Mouse (Mus musculus) embryonic facial prominence, embryonic 15.5 days (tissue): ENCODE results near the gene Zmynd10. TPM values are rescaled to one million over a fixed set of nuclear protein-coding genes. Genes with fewer than 3 reads are reported as not detected.

ENCODE experiments used
- ATAC-seq: fragments of 200-750 bp; cut with Nextera tagmentation; 2 replicates; pipeline ENCODE4 v1.8.0; 2017; ENCODE audit warnings: low read depth, moderate TSS enrichment; ENCODE audit not compliant: insufficient number of reproducible peaks, low FRiP score, low TSS enrichment
- H3K27ac ChIP-seq: fragments of 300-500 bp; sonication (generic); replicated peaks from 2 replicates; pipeline ENCODE4 v1.5.1; 2015; ENCODE audit warnings: mild to moderate bottlenecking, inconsistent platforms
- H3K27me3 ChIP-seq: fragments of 300-500 bp; sonication (generic); 2 replicates; pipeline ENCODE4 v1.6.1; 2015; ENCODE audit warnings: inconsistent platforms
- H3K36me3 ChIP-seq: fragments of 300-500 bp; sonication (generic); 2 replicates; pipeline ENCODE4 v1.6.1; 2015; ENCODE audit warnings: mild to moderate bottlenecking, inconsistent platforms
- H3K4me1 ChIP-seq: fragments of 300-500 bp; sonication (generic); 2 replicates; pipeline ENCODE4 v1.6.1; 2015; ENCODE audit warnings: inconsistent platforms
- H3K4me2 ChIP-seq: fragments of 300-500 bp; sonication (generic); replicated peaks from 2 replicates; pipeline ENCODE4 v1.6.1; 2015; ENCODE audit warnings: mild to moderate bottlenecking, inconsistent platforms
- H3K4me3 ChIP-seq: fragments of 300-500 bp; sonication (generic); replicated peaks from 2 replicates; pipeline ENCODE4 v1.5.1; 2015; ENCODE audit warnings: mild to moderate bottlenecking, inconsistent platforms
- H3K9ac ChIP-seq: fragments of 300-500 bp; sonication (generic); 2 replicates; pipeline ENCODE4 v1.6.1; 2015; ENCODE audit warnings: inconsistent platforms
- H3K9me3 ChIP-seq: fragments of 300-500 bp; sonication (generic); replicated peaks from 2 replicates; pipeline ENCODE4 v1.6.1; 2016; ENCODE audit warnings: inconsistent platforms
- WGBS: fragments of 180-500 bp; shearing (Covaris S2); methylation state at CpG from one replicate; pipeline ENCODE4 v1.1.7; 2015; 5-methylcytosine and 5-hydroxymethylcytosine counted together
- polyA plus RNA-seq: library from polyadenylated mRNA; unstranded; fragments of >200 nt; fragmentation: Nextera tagmentation; extraction: Ambion mirVana; gene quantifications from 2 replicates; pipeline ENCODE4 v1.2.1, GENCODE M21; 2015

Gene Zmynd10
- polyA plus RNA-seq, 1 experiment from 2014 or later = 25.9 TPM

- Histone ChIP-seq H3K4me2 (no peak overlapping the region), H3K4me1 (peaks cover 19% of the 10 kb centered on the region), H3K36me3 (no peaks in the 10 kb centered on the region), H3K27me3 (peaks cover 14% of the 10 kb centered on the region), H3K27ac (no peak overlapping the region), H3K9me3 (no peaks in the 10 kb centered on the region), H3K9ac (no peak overlapping the region), H3K4me3 (no peak overlapping the region)
- WGBS = 30% methylated on average over 5 of the region's 5 CpGs
- no peak for ATAC-seq
These were observed 25.9 kb upstream of the Zmynd10 start for GRCm38 (mm10) chr9:107521190-107521589.

- Histone ChIP-seq H3K4me1 (peaks cover 26% of the 10 kb centered on the region), H3K9ac (no peak overlapping the region), H3K36me3 (no peaks in the 10 kb centered on the region), H3K9me3 (no peaks in the 10 kb centered on the region), H3K27me3 (peaks cover 21% of the 10 kb centered on the region), H3K27ac (peak overlapping the region; percentile 45; the same call in 1 of the 2 replicates), H3K4me2 (peak overlapping the region; percentile 35), H3K4me3 (peak overlapping the region; percentile 15; the same call in 1 of the 2 replicates)
- ATAC-seq = no peak
- WGBS = 20% methylated on average over 25 of the region's 25 CpGs
These were observed 25.2 kb upstream of the Zmynd10 start for GRCm38 (mm10) chr9:107521711-107522399.

GRCm38 (mm10) chr9:107522400-107522711 lies 24.7 kb upstream of the Zmynd10 start:
- peaks cover 31% of the 10 kb centered on the region for H3K4me1 ChIP-seq
- H3K36me3 ChIP-seq = no peaks in the 10 kb centered on the region
- no peak overlapping the region for H3K4me3 ChIP-seq
- H3K4me2 ChIP-seq = peak overlapping the region; percentile 35
- ATAC-seq = no peak
- no peak overlapping the region for H3K9ac ChIP-seq
- H3K27me3 ChIP-seq = peaks cover 25% of the 10 kb centered on the region
- peak overlapping the region; percentile 45; the same call in 1 of the 2 replicates for H3K27ac ChIP-seq
- 39% methylated on average over 2 of the region's 2 CpGs for WGBS
- H3K9me3 ChIP-seq = no peaks in the 10 kb centered on the region

- Histone ChIP-seq H3K27me3 (peaks cover 33% of the 10 kb centered on the region), H3K4me3 (peak overlapping the region; percentile 41), H3K4me1 (peaks cover 27% of the 10 kb centered on the region), H3K4me2 (peak overlapping the region; percentile 84), H3K27ac (no peak overlapping the region), H3K36me3 (no peaks in the 10 kb centered on the region), H3K9me3 (no peaks in the 10 kb centered on the region), H3K9ac (no peak overlapping the region)
- ATAC-seq = peak; percentile 46
- 5% methylated on average over 44 of the region's 44 CpGs for WGBS
These were observed 20.7 kb upstream of the Zmynd10 start for GRCm38 (mm10) chr9:107526198-107527026.

- Histone ChIP-seq H3K27ac (peak within 1 kb of the TSS; percentile 92), H3K36me3 (peaks cover 19% of the 10 kb centered on the region), H3K9me3 (no peaks in the 10 kb centered on the region), H3K4me2 (peak within 1 kb of the TSS; percentile 83), H3K4me3 (peak within 1 kb of the TSS; percentile 87), H3K27me3 (no peaks in the 10 kb centered on the region), H3K4me1 (peaks cover 30% of the 10 kb centered on the region), H3K9ac (peak within 1 kb of the TSS; percentile 93)
- ATAC-seq = peak; percentile 99
- WGBS = under 1% methylated on average over 48 of the region's 48 CpGs
These were observed 13.2 kb upstream of the Zmynd10 start, which contains the start of gene Tmem115 for GRCm38 (mm10) chr9:107533791-107534407. Gene Tmem115 (plus strand): TSS chr9:107533945.

GRCm38 (mm10) chr9:107534408-107535202 lies 12.5 kb upstream of the Zmynd10 start:
- Histone ChIP-seq H3K36me3 (peaks cover 26% of the 10 kb centered on the region), H3K27ac (peak overlapping the region; percentile 92), H3K27me3 (no peaks in the 10 kb centered on the region), H3K4me3 (peak overlapping the region; percentile 87), H3K4me1 (peaks cover 30% of the 10 kb centered on the region), H3K4me2 (peak overlapping the region; percentile 83), H3K9ac (peak overlapping the region; percentile 93), H3K9me3 (no peaks in the 10 kb centered on the region)
- under 1% methylated on average over 40 of the region's 40 CpGs for WGBS
- no peak; the same call in 1 of the 2 replicates for ATAC-seq

GRCm38 (mm10) chr9:107538231-107538630 lies 8.9 kb upstream of the Zmynd10 start:
- 91% methylated on average over 7 of the region's 7 CpGs for WGBS
- ATAC-seq = no peak
- peaks cover 50% of the 10 kb centered on the region for H3K4me1 ChIP-seq

GRCm38 (mm10) chr9:107538711-107539110 lies 8.4 kb upstream of the Zmynd10 start:
- no peak overlapping the region for H3K9ac ChIP-seq
- WGBS = 92% methylated on average over 3 of the region's 3 CpGs
- peaks cover 39% of the 10 kb centered on the region for H3K36me3 ChIP-seq
- H3K4me3 ChIP-seq = no peak overlapping the region
- H3K27ac ChIP-seq = no peak overlapping the region
- H3K4me2 ChIP-seq = no peak overlapping the region
- H3K9me3 ChIP-seq = no peaks in the 10 kb centered on the region
- no peak for ATAC-seq
- no peaks in the 10 kb centered on the region for H3K27me3 ChIP-seq
- peaks cover 50% of the 10 kb centered on the region for H3K4me1 ChIP-seq

More at GRCm38 (mm10) chr9:107538231-107538630, 8.9 kb upstream of the Zmynd10 start:
- Histone ChIP-seq H3K27me3 (no peaks in the 10 kb centered on the region), H3K4me2 (no peak overlapping the region), H3K36me3 (peaks cover 34% of the 10 kb centered on the region), H3K27ac (no peak overlapping the region), H3K9me3 (no peaks in the 10 kb centered on the region), H3K4me3 (no peak overlapping the region), H3K9ac (no peak overlapping the region)

GRCm38 (mm10) chr9:107539940-107540339 lies 7.2 kb upstream of the Zmynd10 start:
- Histone ChIP-seq H3K4me1 (peaks cover 47% of the 10 kb centered on the region), H3K27ac (no peak overlapping the region), H3K9me3 (no peaks in the 10 kb centered on the region), H3K4me3 (no peak overlapping the region), H3K9ac (no peak overlapping the region), H3K4me2 (no peak overlapping the region), H3K27me3 (no peaks in the 10 kb centered on the region), H3K36me3 (peaks cover 50% of the 10 kb centered on the region)
- no peak for ATAC-seq
- 93% methylated on average over 8 of the region's 8 CpGs for WGBS

GRCm38 (mm10) chr9:107540420-107540819 lies 6.7 kb upstream of the Zmynd10 start:
- peak overlapping the region; percentile 91; the same call in 1 of the 2 replicates for H3K4me2 ChIP-seq
- WGBS = 62% methylated on average over 4 of the region's 4 CpGs
- H3K4me3 ChIP-seq = no peak overlapping the region
- no peaks in the 10 kb centered on the region for H3K27me3 ChIP-seq
- peaks cover 42% of the 10 kb centered on the region for H3K4me1 ChIP-seq
- no peak overlapping the region for H3K27ac ChIP-seq
- ATAC-seq = no peak
- no peaks in the 10 kb centered on the region for H3K9me3 ChIP-seq
- no peak overlapping the region for H3K9ac ChIP-seq
- H3K36me3 ChIP-seq = peaks cover 55% of the 10 kb centered on the region
